Mouse (Mus musculus) monocyte, adult 2 months (primary cell): ENCODE results near the gene Dlg2.

ENCODE experiments used
- DNase-seq, 2 experiments: peaks; one replicate each; pipeline ENCODE4 v3.0.0; 2022; ENCODE audit warnings: low spot score in 2 of 2, low read depth in 1 of 2

Dlg2 gene

DNA sequence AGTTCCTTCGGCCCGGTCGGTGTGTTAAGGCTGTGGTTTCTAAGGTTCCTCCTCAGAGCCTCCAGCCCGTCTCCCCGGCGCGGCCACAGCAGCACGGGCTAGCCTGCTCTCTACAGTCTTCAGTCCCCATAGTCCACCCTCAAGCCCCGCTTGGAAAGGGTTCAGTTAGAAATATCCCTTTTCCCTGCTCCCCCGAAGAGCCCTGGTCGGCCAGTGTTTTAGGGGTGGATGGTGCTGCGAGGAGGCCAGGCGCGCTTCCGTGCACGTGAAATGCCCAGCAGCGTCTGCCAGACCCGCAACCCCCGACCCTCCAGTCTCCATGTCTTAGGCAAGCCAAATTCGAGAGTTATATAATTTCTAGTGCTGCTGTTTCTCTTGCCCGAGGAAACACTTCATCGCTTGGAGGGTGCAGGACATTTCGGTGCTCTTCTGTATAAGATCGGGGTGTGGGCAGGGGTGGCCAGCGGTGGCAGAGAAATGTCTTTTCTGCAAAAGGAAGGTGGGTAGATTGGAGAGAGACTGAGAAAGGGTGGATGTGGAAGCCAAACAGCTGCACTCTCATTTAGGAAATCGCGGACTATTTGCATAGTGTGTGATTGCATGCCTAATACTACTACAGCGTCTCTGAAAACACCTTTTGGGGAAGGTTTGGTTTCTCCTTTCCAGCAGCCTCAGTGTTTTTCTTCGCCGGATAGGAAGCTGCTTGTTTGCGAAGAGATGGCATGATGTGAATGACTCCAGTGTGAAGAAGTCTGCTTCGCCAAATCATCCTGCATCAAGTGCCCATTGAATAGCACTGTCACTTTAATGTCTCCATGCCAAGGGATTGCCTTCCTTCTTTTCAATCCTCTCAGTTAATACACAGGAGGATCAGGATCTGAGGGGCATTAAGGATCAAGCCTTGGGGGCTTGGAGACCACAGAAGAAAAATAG, at the start of gene Dlg2:
Gene Dlg2 (plus strand): TSS at position 360 of the 933 bp plus-strand sequence.
- no peak for DNase-seq

- no peak for DNase-seq
Measured at GRCm38 (mm10) chr7:90427006-90427405, 49.5 kb upstream of the Dlg2 start.

DNA sequence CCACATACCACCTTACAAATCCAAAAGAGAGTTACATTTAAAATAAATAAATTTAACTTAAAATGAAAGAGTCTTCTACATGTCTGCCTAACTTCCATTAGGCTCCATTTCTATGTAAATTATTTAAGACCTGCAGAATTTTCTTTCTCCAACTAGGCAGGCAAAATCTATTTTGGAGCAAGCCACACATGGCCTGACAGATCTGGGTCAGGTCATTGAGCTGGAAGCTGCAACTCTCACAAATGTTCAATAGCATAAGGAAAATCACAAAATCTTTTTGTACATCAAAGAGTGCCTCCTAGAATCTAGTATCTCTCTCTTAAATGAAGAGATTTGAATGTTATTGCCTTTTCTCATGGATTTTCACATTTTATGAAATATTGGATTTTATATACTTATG, 44.3 kb upstream of the Dlg2 start:
- DNase-seq = no peak

DNA sequence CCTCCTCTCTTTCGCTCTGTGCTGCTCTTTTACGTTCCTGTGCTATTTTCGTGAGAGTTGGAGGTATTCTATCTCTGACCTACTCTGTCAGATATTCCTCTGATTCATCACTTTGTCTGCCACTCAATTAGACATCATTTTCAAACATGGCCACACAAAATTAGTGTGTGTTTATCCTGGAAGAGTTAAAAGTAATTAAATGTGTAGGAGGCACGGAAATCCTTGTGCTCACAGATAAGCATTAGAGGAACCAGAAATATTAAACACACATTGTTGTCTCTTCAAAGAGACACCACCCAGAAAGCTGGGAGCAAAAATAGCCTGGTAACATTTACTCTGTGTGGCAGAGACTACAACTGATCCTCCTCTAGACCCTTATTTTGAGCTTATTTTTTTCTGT, 36.4 kb upstream of the Dlg2 start:
- no peak for DNase-seq

- no peak for DNase-seq
Measured at GRCm38 (mm10) chr7:90442070-90442469, 34.4 kb upstream of the Dlg2 start.

- peak; percentile 79 to 91 for DNase-seq
Measured at GRCm38 (mm10) chr7:90442518-90443080, 33.9 kb upstream of the Dlg2 start, which contains the start of gene Crebzf. Gene Crebzf (plus strand): TSS chr7:90442729.

DNA sequence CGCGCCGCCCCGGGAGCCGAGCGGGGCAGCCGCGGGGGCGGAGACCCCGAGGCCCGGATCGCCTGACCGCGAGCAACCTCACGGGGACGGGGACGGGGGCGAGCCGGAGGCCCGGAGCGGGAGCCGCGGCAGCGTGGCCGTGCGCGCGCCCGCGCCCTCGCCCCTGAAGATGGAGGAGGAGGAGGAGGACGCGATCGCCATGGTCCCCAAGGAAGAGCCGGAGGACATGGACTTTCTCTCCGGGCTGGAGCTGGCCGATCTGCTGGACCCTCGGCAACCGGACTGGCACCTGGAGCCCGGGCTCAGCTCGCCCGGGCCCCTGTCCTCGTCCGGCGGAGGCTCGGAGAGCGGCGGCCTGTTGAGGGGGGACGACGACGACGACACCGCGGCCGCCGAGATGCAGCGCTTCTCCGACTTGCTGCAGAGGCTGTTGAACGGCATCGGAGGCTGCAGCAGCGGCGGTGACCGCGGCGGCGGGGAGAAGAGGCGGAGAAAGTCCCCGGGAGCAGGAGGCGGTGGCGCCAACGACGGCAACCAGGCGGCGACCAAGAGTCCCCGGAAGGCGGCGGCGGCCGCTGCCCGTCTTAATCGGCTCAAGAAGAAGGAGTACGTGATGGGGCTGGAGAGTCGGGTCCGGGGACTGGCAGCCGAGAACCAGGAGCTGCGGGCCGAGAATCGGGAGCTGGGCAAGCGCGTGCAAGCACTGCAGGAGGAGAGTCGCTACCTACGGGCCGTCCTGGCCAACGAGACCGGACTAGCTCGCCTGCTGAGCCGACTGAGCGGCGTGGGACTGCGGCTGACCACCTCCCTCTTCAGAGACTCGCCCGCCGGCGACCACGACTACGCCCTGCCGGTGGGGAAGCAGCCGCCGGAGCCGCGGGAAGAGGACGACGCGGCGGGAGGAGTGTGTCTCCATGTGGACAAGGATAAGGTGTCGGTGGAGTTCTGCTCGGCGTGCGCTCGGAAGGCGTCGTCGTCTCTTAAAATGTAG, 33.1 kb upstream of the Dlg2 start:
- peak; percentile 18 to 53 for DNase-seq

- no peak for DNase-seq
Measured at GRCm38 (mm10) chr7:90444206-90444605, 32.3 kb upstream of the Dlg2 start.

- DNase-seq = no peak
Measured at GRCm38 (mm10) chr7:90456149-90456844, 20.2 kb upstream of the Dlg2 start.

DNA sequence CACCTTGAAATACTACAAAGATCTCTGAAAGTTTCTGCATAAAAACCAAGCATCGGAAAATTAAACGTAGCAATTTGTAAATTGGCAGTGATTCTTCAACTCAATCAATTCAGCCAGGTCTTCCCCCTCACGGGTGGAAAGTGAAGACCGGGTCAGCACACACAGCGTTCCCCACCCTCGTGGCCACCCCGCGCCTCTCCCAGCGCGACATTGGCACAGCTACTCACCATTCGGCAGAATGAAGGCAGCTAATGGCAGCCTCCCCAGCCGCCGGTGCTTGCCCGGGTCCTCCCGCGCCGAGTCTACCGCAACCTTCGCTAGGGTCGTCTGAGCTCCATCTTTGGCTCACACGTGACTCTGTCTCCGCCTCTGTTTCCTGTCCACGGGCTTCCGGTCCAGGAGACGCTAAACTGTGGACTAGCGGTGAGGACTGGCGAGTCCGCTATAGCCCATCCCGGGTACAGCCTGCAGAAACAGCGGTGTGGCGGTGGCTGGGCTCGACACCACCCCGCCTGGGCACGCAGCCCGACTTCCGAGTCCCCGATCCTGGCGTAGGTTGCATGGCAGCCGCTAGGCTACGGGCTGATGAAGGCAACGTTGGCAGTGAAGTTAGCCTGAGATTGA, 19.5 kb upstream of the Dlg2 start, which contains the start of gene Tmem126a:
Gene Tmem126a (minus strand): TSS at position 385 of the 624 bp plus-strand sequence.
- peak in 1 of 2 experiments; percentile 64 for DNase-seq

DNA sequence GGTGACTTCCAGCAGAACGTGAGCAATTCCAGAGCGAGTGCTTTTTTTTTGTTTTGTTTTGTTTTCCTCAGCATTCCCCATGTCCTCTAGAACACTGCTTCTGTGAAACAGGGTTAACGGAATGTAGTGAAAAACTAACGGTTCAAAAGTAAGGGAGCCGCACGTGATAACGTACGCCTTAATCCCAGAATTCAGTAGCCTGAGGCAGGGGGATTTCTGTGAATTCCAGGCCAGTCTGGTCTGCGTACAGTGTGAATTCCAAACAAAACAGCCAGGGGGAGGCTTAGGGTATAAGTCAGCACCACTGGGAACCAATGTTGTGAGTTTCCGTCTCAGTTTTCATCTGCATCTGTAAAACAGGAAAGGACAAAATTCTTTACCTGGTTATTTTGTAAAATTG, 19.0 kb upstream of the Dlg2 start:
- DNase-seq = no peak

- DNase-seq = no peak
Measured at GRCm38 (mm10) chr7:90460330-90460729, 16.1 kb upstream of the Dlg2 start.

- DNase-seq = peak in 1 of 2 experiments; percentile 49
Measured at GRCm38 (mm10) chr7:90460930-90461329, 15.5 kb upstream of the Dlg2 start.

DNA sequence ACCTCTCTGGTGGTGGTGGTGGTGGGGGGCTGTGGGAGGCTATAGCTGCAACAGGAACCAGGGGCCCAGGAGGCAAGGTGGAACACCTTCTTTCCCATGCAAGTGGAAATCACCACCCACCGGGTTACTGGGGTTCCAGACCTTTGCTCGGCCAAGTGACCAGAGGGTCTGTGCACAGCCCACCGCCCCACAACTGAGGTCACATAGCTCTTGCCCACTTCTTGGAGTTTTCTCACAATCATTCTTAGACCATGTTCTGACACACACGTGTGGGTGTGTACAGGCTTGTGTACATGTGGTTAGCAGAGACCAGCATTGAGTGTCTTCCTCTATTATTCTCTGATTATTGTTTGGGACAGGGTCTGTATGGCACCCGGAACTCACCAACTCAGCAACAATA, 15.0 kb upstream of the Dlg2 start:
- DNase-seq = no peak

DNA sequence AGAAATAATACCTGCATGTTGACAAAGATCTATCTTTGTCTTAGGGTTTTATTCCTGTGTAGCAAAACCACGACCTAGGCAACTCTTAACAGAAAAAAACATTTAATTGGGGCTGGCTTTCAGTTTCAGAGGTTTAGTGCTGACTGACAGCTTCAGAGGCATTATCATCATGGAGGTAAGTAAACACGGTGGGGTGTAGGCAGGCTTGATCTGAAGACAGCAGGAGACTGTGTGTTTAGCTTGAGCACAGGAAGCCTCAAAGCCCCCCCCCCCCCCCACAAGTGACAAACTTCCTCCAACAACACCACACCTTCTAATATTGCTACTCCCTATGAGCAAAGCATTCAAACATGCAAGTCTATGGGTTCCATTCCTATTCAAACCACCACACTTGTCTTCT, 3.0 kb upstream of the Dlg2 start:
- DNase-seq = no peak

- DNase-seq = peak; percentile 97 to 98
Measured at GRCm38 (mm10) chr7:90475793-90476312, 619 bp upstream of the Dlg2 start, which contains the start of gene Tmem126b. Gene Tmem126b (minus strand): TSS chr7:90476001.

- DNase-seq = no peak
Measured at GRCm38 (mm10) chr7:90482607-90483006, 6.1 kb downstream of the Dlg2 start.

DNA sequence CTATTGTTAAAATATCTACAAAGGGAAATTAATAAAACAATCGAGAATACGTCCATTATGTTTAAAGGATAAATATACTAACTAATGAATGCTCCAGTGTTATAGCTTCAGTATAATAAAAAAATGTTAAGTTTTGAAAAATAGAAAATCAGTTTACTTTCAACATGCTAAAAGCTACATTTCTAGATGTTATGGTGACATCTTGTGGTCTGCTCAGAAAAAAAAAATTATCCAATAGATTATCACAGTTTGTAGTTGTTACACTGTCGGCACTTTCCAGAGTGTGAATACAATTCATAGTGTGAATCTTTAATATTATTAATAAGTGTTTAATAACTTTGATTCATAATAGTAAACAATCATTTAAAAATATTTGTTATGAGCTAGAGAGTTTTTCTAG, 31.7 kb downstream of the Dlg2 start:
- DNase-seq = no peak

DNA sequence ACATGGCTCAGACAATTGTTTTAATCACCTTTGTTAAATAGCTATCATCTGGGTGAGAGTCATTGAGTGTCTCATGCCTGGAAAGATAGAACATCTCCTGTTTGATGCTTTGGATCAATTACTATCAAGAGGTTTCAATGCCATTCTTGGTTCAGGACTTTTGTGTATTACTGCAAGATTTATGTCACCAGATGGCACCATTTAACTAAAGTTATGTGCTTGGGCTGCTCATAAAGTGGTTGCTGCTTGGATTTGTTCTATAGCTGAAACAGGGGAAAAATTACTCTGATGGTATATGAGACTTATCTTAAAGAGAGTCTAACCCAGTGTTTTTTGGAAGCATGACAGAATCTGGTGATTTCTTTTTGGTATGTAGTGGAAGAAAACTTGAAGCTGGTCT, 35.8 kb downstream of the Dlg2 start:
- no peak for DNase-seq
